8 mouse cellular contexts compared by ENCODE assay signal in genomic region chr1:179959721-179960542, GRCm38 (mm10). TPM values are rescaled to one million over a fixed set of nuclear protein-coding genes. Genes with fewer than 3 reads are reported as not detected.
DNase-seq lines count a peak whose midpoint lies in the region; ATAC-seq lines count a peak whose summit lies in the region.

Cdc42bpa (plus strand) TSS chr1:179960472.

- H3K9ac ChIP-seq in intestine, embryonic 14.5 days (ENCODE audit: low read length): peak within 1 kb of the TSS; percentile 94

- H3K4me3 ChIP-seq in intestine, embryonic 14.5 days (ENCODE audit: low read depth, low read length): peak within 1 kb of the TSS; percentile 83

- no peaks in the 10 kb centered on the region for H3K36me3 ChIP-seq in intestine, embryonic 14.5 days (ENCODE audit: control insufficient read depth, insufficient read depth, low read length)

- no peaks in the 10 kb centered on the region for H3K9me3 ChIP-seq in intestine, embryonic 14.5 days (ENCODE audit: control insufficient read depth, low read length)

- peak within 1 kb of the TSS; percentile 91 for H3K4me2 ChIP-seq in intestine, embryonic 14.5 days (ENCODE audit: low read length)

- intact Hi-C loops in gastrocnemius, postnatal 36 days (cut with DNase I): no loop called here
- intact Hi-C loops in left cerebral cortex, postnatal 14 days (cut with DNase I): loop anchor here (5.0 to 10.0 kb wide), 2 partner anchors 98 to 155 kb away; no protein-coding TSS in a partner anchor

- H3K27me3 ChIP-seq in intestine, embryonic 14.5 days (replicated peaks; ENCODE audit: control insufficient read depth, insufficient read depth, low read length): no peaks in the 10 kb centered on the region

- ATAC-seq in intestine, embryonic 14.5 days (replicated peaks; ENCODE audit: low FRiP score, low TSS enrichment, low read depth): peak; percentile 97
- peak; percentile 73 for ATAC-seq in megakaryocyte progenitor cell, adult 5-6 weeks (replicated peaks; ENCODE audit: poor library complexity)

- peaks cover 19% of the 10 kb centered on the region for H3K4me1 ChIP-seq in intestine, embryonic 14.5 days (replicated peaks; ENCODE audit: control insufficient read depth, insufficient read depth, low read length)

- under 1% methylated on average over 101 of the region's 128 CpGs for WGBS in intestine, embryonic 14.5 days

- peak; percentile 90 for DNase-seq in adrenal gland, adult 2 months
- DNase-seq in embryo, embryonic 11.5 days (ENCODE audit: low read depth, low spot score): peak; percentile 59
- DNase-seq in gastrocnemius, postnatal 36 days: peak; percentile 66 to 77
- peak; percentile 88 for DNase-seq in intestine, embryonic 14.5 days (ENCODE audit: low spot score)
- DNase-seq in left cerebral cortex, postnatal 14 days (ENCODE audit: low spot score in 2 of 2): peak; percentile 60 to 73
- DNase-seq in right cerebral cortex, postnatal 36 days (ENCODE audit: low spot score in 2 of 2): peak; percentile 38 to 62
- DNase-seq in urinary bladder, postnatal 4 days (ENCODE audit: low spot score in 2 of 2): peak; percentile 76 to 84

- H3K27ac ChIP-seq in intestine, embryonic 14.5 days (ENCODE audit: low read depth): peak within 1 kb of the TSS; percentile 95

RNA-seq across cellular contexts. Expression of gene Cdc42bpa, which starts in this region (rescaled TPM):
- total RNA-seq in adrenal gland, adult 2 months (2021): 10 to 100 TPM; 43.4 to 51.4 TPM
- polyA plus RNA-seq in adrenal gland, adult 2 months (2012; rRNA removed): 16.6 and 17.8 TPM in 2 replicates
- total RNA-seq in gastrocnemius, postnatal 36 days (2021): 10 to 100 TPM; 21.7 to 21.9 TPM
- polyA plus RNA-seq in intestine, embryonic 14.5 days (2014; fragmentation: Nextera tagmentation; extraction: Ambion mirVana): 14.1 and 15.4 TPM in 2 replicates
- total RNA-seq in left cerebral cortex, postnatal 14 days (2021): 100 to 1,000 TPM; 211 to 234 TPM
- total RNA-seq in megakaryocyte progenitor cell, adult 5-6 weeks (2015): 3.2 and 8.6 TPM in 2 replicates
- total RNA-seq in megakaryocyte progenitor cell, adult 5-6 weeks (2017): 3.8 and 7.1 TPM in 2 replicates

Comparison
In these comparisons a context has a peak if more than half of its experiments do, and no peak if none do; other contexts are left out.
1. Peak in every context shown above with its lines: DNase-seq, ATAC-seq, H3K4me3 ChIP-seq and H3K27ac ChIP-seq.
2. RNA of gene Cdc42bpa (total RNA-seq): 211 to 234 TPM in left cerebral cortex, postnatal 14 days; 43.4 to 51.4 TPM in adrenal gland, adult 2 months, 21.7 to 21.9 TPM in gastrocnemius, postnatal 36 days and 3.2 to 8.6 TPM in megakaryocyte progenitor cell, adult 5-6 weeks; every median in the first group is over 4 times any median in the second.